Mouse (Mus musculus) ovary, postnatal 14 days (tissue): ENCODE results near the gene Mkrn3.

Experiments
- DNase-seq: peaks from one replicate; pipeline ENCODE4 v3.0.0; 2022; ENCODE audit warnings: low spot score

Mkrn3 gene

DNA sequence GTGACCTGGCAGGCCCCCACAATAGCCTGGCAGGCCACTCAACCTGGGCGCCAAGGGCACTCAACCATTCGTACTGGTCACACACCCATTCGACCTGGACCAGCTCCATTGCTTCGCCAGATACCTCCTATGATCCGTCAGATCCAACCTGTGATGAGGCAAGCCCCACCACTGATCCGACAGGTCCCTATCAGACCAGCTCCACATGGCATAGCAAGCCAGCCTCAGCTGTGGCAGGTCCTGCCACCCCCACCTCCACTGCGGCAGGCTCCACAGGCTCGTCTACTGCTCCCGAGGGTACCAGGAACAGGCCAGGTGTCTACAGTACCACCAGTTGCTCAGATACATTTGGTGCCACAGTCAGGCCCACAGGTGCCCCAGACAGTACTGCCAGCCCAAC, 41.4 kb downstream of the Mkrn3 start:
- DNase-seq = no peak

DNA sequence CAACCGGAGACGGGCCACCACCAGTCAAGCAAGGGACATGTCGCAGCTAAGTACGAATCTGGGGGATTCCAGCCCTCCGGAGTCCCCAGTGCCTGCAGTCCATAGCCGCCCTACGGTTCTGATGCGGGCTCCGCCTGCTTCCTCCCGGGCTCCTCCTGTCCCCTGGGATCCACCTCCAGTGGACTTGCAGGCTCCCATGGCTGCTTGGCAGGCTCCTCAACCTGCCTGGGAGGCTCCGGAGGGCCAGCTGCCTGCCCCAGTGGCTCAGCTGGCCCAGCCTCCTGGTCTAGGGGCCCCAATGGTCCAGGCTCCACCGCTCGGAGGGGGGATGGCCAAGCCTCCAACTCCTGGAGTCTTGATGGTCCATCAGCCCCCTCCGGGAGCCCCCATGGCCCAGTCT, 42.6 kb downstream of the Mkrn3 start:
- no peak for DNase-seq

DNA sequence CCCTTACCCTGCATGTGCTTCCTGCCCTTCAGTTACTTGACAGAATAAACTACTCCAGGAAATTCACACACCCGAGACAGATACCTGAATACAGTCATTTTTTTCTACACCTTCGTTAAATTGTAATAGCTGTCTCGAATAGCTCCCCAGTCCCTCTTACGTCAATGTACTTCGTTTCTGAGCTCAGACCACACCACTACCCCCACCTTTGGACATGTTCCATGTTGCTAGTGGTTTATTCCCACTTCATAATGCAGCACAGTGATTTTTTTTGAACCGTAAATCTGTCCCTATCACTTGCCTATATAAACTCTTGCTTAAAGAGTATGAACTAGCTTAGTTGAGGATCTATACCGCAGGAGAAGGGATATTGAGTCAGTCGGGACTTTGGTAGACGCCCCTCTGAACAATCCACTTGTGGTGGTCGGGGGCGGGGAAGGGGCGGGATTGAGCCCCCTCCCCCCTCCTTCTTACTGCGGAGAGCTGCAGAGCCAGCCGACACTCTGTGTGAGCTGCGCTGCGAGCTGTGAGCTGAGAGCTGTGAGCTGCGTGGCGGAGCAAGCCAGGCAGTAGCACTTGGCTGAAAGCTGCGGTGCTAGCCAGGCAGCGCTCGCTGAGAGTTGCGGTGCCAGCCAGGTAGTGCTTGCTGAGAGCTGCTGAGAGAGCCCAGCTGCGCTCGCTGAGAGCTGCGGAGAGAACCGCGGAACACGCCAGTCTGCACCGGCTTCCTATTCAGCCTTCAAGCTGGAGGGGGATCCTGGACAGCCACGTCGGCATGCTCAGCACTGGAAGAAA, 43.2 kb downstream of the Mkrn3 start, which contains the start of gene Magel2:
Gene Magel2, plus strand, starts transcription at position 501 of the 795 bp plus-strand sequence.
- DNase-seq = no peak

DNA sequence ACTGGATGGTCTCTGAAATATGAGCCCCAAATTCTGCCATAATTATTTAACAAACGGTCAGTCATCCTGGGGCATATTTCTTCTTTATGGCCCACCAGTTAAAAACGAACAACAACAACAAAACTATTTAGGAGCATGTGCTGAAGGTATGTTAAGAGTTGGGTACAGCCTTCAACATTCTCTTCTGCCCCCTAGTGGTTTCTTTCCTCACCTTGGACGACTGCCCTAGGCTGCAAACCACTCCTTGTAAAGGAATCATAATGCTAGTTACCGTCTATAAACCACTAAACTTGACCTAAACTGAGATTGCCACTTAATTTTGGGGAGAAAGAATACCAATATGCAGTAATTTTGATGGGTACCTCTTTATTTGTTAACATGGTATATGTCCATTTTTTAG, 44.3 kb downstream of the Mkrn3 start:
- DNase-seq = no peak
